ENCODE assay signal across 18 mouse cellular contexts in the genomic region with DNA sequence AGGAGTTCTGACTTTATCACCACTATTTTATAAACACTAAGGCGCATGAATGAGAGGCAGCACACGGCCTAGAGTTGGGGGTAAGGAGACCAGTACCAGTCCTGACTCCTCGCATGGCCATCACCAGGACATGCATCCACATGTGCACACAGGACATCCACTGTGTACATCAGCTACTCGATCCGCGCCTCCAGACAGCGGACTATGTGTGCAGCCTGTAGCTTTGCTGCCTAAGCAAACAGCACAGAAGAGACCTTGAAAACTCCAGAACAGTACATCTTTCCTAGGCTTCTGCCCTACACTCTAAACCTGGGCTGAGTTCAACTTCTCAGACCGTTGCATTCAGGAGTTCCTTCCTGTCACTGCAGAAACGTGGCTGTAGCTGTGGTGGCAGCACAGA.
A peak's percentile ranks its signal among the peaks of the same experiment; 100 is the strongest.
DNase-seq lines count a peak whose midpoint lies in the region; ATAC-seq lines count a peak whose summit lies in the region.
"Had no signal": no experiment of that assay in that cellular context is flagged by ENCODE, and none has a peak within 500 bp of the region (broad histone marks: within the 10 kb centered on the region; RNA-seq: fewer than 3 reads in every experiment).

No protein-coding gene starts in this region.

- H3K4me3 ChIP-seq in hindbrain, embryonic 10.5 days = no peak overlapping the region
- H3K4me3 ChIP-seq in hindbrain, embryonic 12.5 days = no peak overlapping the region
- no peak overlapping the region for H3K4me3 ChIP-seq in midbrain, embryonic 14.5 days (replicated peaks; ENCODE audit: low read depth, low read length)
- H3K4me3 ChIP-seq in midbrain, embryonic 10.5 days = no peak overlapping the region
- H3K4me3 ChIP-seq: embryonic facial prominence, embryonic 10.5 days; forebrain, embryonic 13.5 days; heart, embryonic 12.5 days had no signal

- peak overlapping the region; percentile 46; the same call in 1 of the 2 replicates for H3K27ac ChIP-seq in hindbrain, embryonic 10.5 days
- H3K27ac ChIP-seq in hindbrain, embryonic 12.5 days = no peak overlapping the region
- 0 out of 2 replicates have a peak overlapping the region, but pooled peaks have one; percentile 78 for H3K27ac ChIP-seq in midbrain, embryonic 14.5 days (replicated peaks; ENCODE audit: low read depth, low read length)
- no peak overlapping the region for H3K27ac ChIP-seq in midbrain, embryonic 10.5 days (replicated peaks)
- H3K27ac ChIP-seq: embryonic facial prominence, embryonic 10.5 days; forebrain, embryonic 13.5 days; hindbrain, postnatal 0 days had no signal

- H3K27me3 ChIP-seq in hindbrain, embryonic 10.5 days (ENCODE audit: insufficient read depth, poor library complexity, severe bottlenecking) = no peaks in the 10 kb centered on the region
- no peaks in the 10 kb centered on the region for H3K27me3 ChIP-seq in hindbrain, embryonic 12.5 days
- no peaks in the 10 kb centered on the region for H3K27me3 ChIP-seq in midbrain, embryonic 14.5 days (ENCODE audit: control insufficient read depth, insufficient read depth, low read length)
- no peaks in the 10 kb centered on the region for H3K27me3 ChIP-seq in midbrain, embryonic 10.5 days (ENCODE audit: low read depth, poor library complexity, severe bottlenecking)
- H3K27me3 ChIP-seq: forebrain, embryonic 13.5 days; heart, embryonic 12.5 days had no signal

- H3K9ac ChIP-seq in hindbrain, embryonic 12.5 days = no peak overlapping the region
- no peak overlapping the region for H3K9ac ChIP-seq in midbrain, embryonic 14.5 days (replicated peaks; ENCODE audit: low read length)
- H3K9ac ChIP-seq: forebrain, embryonic 13.5 days; forebrain, postnatal 0 days; heart, embryonic 12.5 days had no signal

- H3K36me3 ChIP-seq in hindbrain, embryonic 10.5 days = no peaks in the 10 kb centered on the region
- no peaks in the 10 kb centered on the region for H3K36me3 ChIP-seq in hindbrain, embryonic 12.5 days
- no peaks in the 10 kb centered on the region for H3K36me3 ChIP-seq in midbrain, embryonic 14.5 days (ENCODE audit: control insufficient read depth, insufficient read depth, low read length)
- no peaks in the 10 kb centered on the region for H3K36me3 ChIP-seq in midbrain, embryonic 10.5 days
- H3K36me3 ChIP-seq: embryonic facial prominence, embryonic 10.5 days; heart, embryonic 12.5 days had no signal

- H3K4me2 ChIP-seq in hindbrain, embryonic 12.5 days (replicated peaks) = no peak overlapping the region
- no peak overlapping the region for H3K4me2 ChIP-seq in midbrain, embryonic 14.5 days (ENCODE audit: low read length)
- H3K4me2 ChIP-seq: forebrain, embryonic 13.5 days; heart, embryonic 12.5 days had no signal

- H3K4me1 ChIP-seq in hindbrain, embryonic 10.5 days (replicated peaks) = peaks cover 65% of the 10 kb centered on the region
- peaks cover 53% of the 10 kb centered on the region for H3K4me1 ChIP-seq in hindbrain, embryonic 12.5 days
- peaks cover 39% of the 10 kb centered on the region for H3K4me1 ChIP-seq in midbrain, embryonic 14.5 days (ENCODE audit: control insufficient read depth, insufficient read depth, low read length)
- peaks cover 51% of the 10 kb centered on the region for H3K4me1 ChIP-seq in midbrain, embryonic 10.5 days

- ATAC-seq in hindbrain, embryonic 12.5 days (ENCODE audit: low FRiP score) = no peak
- ATAC-seq in midbrain, embryonic 14.5 days (ENCODE audit: low FRiP score, low TSS enrichment) = no peak
- ATAC-seq: forebrain, embryonic 13.5 days; forebrain, postnatal 0 days; hindbrain, postnatal 0 days had no signal

- WGBS in hindbrain, embryonic 10.5 days = 80% methylated on average over 9 of the region's 9 CpGs
- 79% methylated on average over 9 of the region's 9 CpGs for WGBS in hindbrain, embryonic 12.5 days
- WGBS in midbrain, embryonic 14.5 days = 86% methylated on average over 9 of the region's 9 CpGs
- 87% methylated on average over 9 of the region's 9 CpGs for WGBS in midbrain, embryonic 10.5 days

- no peak for DNase-seq in hindbrain, embryonic 10.5 days (ENCODE audit: low spot score)
- DNase-seq in lung, postnatal 25 days (ENCODE audit: low spot score) = peak; percentile 22
- DNase-seq in lung, postnatal 4 days = no peak
- no peak for DNase-seq in midbrain, embryonic 14.5 days
- no peak for DNase-seq in midbrain, embryonic 10.5 days (ENCODE audit: low spot score)
- DNase-seq in cerebellum, adult 11 months = no peak
- DNase-seq: adrenal gland, adult 2 months; adrenal gland, postnatal 25 days; cerebellum, adult 2 months; cerebellum, postnatal 10 days; forebrain, postnatal 0 days; gastrocnemius, postnatal 14 days; heart, adult 18-20 months had no signal

- H3K9me3 ChIP-seq in hindbrain, embryonic 10.5 days = no peaks in the 10 kb centered on the region
- no peaks in the 10 kb centered on the region for H3K9me3 ChIP-seq in hindbrain, embryonic 12.5 days (replicated peaks)
- H3K9me3 ChIP-seq in midbrain, embryonic 14.5 days (ENCODE audit: control insufficient read depth, low read length) = no peaks in the 10 kb centered on the region
- no peaks in the 10 kb centered on the region for H3K9me3 ChIP-seq in midbrain, embryonic 10.5 days (replicated peaks)
- H3K9me3 ChIP-seq: embryonic facial prominence, embryonic 10.5 days; forebrain, embryonic 13.5 days; heart, embryonic 12.5 days had no signal

Comparison
In these comparisons a context has a peak if more than half of its experiments do, and no peak if none do; other contexts are left out.
1. H3K27ac ChIP-seq: peak in hindbrain, embryonic 10.5 days (single experiment) and midbrain, embryonic 14.5 days (single experiment); none in hindbrain, embryonic 12.5 days (single experiment) and midbrain, embryonic 10.5 days (single experiment).